Mouse (Mus musculus) liver, adult 2 months (tissue): ENCODE measurements at regions not wholly inside any gene's neighbourhood (a gene's known extent, or its start where the extent isn't known, plus 50 kb on each side); places are given as distances from the start of the nearest gene placed in this dataset.

Experiments used
- CTCF ChIP-seq: fragments of 200-500 bp; IDR thresholded peaks from 2 replicates; pipeline ENCODE4 v1.5.1; 2011; ENCODE audit warnings: low read depth, low read length, control low read depth
- POLR2A ChIP-seq: fragments of 200-500 bp; IDR thresholded peaks from 2 replicates; pipeline ENCODE4 v1.6.1; 2011; ENCODE audit warnings: low read length, control low read depth; ENCODE audit not compliant: insufficient read depth; ENCODE audit errors: extremely low read depth

DNA sequence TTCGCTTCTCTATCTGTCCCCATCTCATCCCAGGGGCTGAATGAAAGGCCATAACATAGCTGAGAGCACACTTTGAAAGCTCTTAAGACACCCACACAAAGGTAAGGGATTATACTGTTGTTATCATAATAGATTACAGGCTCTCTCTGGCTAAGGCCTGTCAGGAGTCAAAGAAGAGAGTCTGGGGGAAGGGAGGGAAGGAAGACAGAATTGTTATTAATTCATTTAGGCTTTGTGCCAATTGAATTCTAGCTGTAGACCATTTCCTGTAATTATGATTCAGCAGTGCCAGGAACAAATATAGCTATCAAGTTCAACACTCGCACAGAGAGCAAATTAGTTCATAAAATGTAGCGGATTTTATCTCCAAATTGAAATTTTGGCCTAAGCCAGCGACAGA is 369.3 kb upstream of the Gm10306 start:
- no peak for TF ChIP-seq CTCF
- no peak for TF ChIP-seq POLR2A
